Mouse (Mus musculus) lung, postnatal 0 days (tissue): ENCODE measurements around the gene Hdac11. TPM values are rescaled to one million over a fixed set of nuclear protein-coding genes. Genes with fewer than 3 reads are reported as not detected.

ENCODE experiments used
- ATAC-seq: fragments of 200-750 bp; cut with Nextera tagmentation; 2 replicates; pipeline ENCODE4 v1.8.0; 2017; ENCODE audit warnings: moderate library complexity
- DNase-seq: peaks from one replicate; pipeline ENCODE4 v3.0.0-alpha.2; 2016; ENCODE audit warnings: low spot score
- H3K27ac ChIP-seq: fragments of 300-500 bp; sonication (generic); 2 replicates; pipeline ENCODE4 v1.5.1; 2014; ENCODE audit warnings: antibody characterized with exemption, mild to moderate bottlenecking, low read length, mixed read lengths
- H3K27me3 ChIP-seq: fragments of 300-500 bp; sonication (generic); replicated peaks from 2 replicates; pipeline ENCODE4 v1.6.1; 2014; ENCODE audit warnings: low read length, mixed read lengths; ENCODE audit not compliant: insufficient read depth
- H3K36me3 ChIP-seq: fragments of 300-500 bp; sonication (generic); 2 replicates; pipeline ENCODE4 v1.6.1; 2014; ENCODE audit warnings: low read length, mixed read lengths; ENCODE audit not compliant: insufficient read depth
- H3K4me1 ChIP-seq: fragments of 300-500 bp; sonication (generic); 2 replicates; pipeline ENCODE4 v1.6.1; 2014; ENCODE audit warnings: antibody characterized with exemption, low read depth, low read length, mixed read lengths; ENCODE audit not compliant: insufficient read depth
- H3K4me2 ChIP-seq: fragments of 300-500 bp; sonication (generic); replicated peaks from 2 replicates; pipeline ENCODE4 v1.6.1; 2014; ENCODE audit warnings: low read depth, mild to moderate bottlenecking, low read length, moderate library complexity, mixed read lengths
- H3K4me3 ChIP-seq: fragments of 300-500 bp; sonication (generic); 2 replicates; pipeline ENCODE4 v1.5.1; 2014; ENCODE audit warnings: low read depth, low read length
- H3K9ac ChIP-seq: fragments of 300-500 bp; sonication (generic); replicated peaks from 2 replicates; pipeline ENCODE4 v1.6.1; 2014; ENCODE audit warnings: low read depth, mild to moderate bottlenecking
- H3K9me3 ChIP-seq: fragments of 300-500 bp; sonication (generic); 2 replicates; pipeline ENCODE4 v1.6.1; 2016; ENCODE audit warnings: low read length, mixed read lengths
- CTCF ChIP-seq: IDR thresholded peaks from 2 replicates; pipeline ENCODE4 v1.5.1; 2016; ENCODE audit warnings: antibody characterized with exemption, mild to moderate bottlenecking
- EP300 ChIP-seq: IDR thresholded peaks from 2 replicates; pipeline ENCODE4 v1.6.1; 2016; ENCODE audit warnings: antibody characterized with exemption, mild to moderate bottlenecking, control low read depth
- WGBS: fragments of 180-500 bp; shearing (Covaris S2); extraction: QIAGEN DNeasy Blood & Tissue Kit; methylation state at CpG from one replicate; pipeline ENCODE4 v1.1.7; 2014; 5-methylcytosine and 5-hydroxymethylcytosine counted together
- polyA plus RNA-seq: library from polyadenylated mRNA; unstranded; fragments of >200 nt; fragmentation: Nextera tagmentation; extraction: Ambion mirVana; gene quantifications from 2 replicates; pipeline ENCODE4 v1.2.1, GENCODE M21; 2015

Gene Hdac11
- polyA plus RNA-seq, 1 experiment from 2014 or later: 3.8 TPM

DNA sequence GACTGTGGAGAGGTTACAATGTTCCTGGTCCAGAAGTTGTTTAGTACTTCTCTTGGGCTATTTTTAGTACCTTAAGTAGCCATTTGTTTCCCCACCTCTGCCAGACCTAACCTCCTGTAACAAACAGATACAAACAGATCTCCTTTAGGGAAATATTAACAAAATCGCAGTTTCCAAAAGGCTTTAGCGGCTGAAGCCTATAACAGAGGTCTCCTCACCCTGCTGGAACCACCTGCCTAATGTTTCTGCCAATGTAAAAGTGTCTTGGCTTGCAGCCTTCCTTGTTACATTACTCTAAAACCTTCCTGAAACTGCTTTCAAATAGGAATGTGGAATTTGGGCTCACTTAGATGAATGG is 31.3 kb upstream of the Hdac11 start:
- Histone ChIP-seq H3K27me3 (no peaks in the 10 kb centered on the region), H3K27ac (no peak overlapping the region), H3K4me3 (no peak overlapping the region), H3K36me3 (no peaks in the 10 kb centered on the region), H3K9me3 (no peaks in the 10 kb centered on the region), H3K9ac (no peak overlapping the region), H3K4me1 (no peaks in the 10 kb centered on the region), H3K4me2 (no peak overlapping the region)
- WGBS: 66% methylated on average over 2 of the region's 2 CpGs
- DNase-seq (no peak), ATAC-seq (no peak)
- TF ChIP-seq EP300 (no peak), CTCF (no peak)

DNA sequence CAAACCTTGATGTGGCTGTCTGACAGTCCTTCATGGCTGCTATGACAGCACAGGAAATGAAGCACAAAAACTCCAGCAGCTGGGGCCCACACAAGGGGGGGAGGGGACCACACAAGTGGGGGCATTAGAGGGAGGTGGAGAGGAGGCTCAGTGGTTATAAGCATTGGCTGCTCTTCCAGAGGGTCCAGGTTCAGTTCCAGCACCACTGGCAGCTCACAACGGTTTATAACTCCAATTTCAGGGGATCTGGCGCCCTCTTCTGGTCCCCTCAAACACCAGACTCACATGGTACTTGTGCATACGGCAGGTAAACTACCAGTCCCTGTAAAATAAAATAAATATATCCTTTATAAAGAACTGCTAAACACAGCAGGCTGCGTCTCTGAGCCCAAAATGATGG is 27.5 kb upstream of the Hdac11 start:
- Histone ChIP-seq H3K4me2 (no peak overlapping the region), H3K9ac (no peak overlapping the region), H3K27me3 (no peaks in the 10 kb centered on the region), H3K4me1 (no peaks in the 10 kb centered on the region), H3K27ac (no peak overlapping the region), H3K9me3 (no peaks in the 10 kb centered on the region), H3K36me3 (no peaks in the 10 kb centered on the region), H3K4me3 (no peak overlapping the region)
- DNase-seq (no peak), ATAC-seq (no peak)
- 49% methylated on average over 4 of the region's 4 CpGs for WGBS
- TF ChIP-seq CTCF (peak; percentile 31), EP300 (no peak)

DNA sequence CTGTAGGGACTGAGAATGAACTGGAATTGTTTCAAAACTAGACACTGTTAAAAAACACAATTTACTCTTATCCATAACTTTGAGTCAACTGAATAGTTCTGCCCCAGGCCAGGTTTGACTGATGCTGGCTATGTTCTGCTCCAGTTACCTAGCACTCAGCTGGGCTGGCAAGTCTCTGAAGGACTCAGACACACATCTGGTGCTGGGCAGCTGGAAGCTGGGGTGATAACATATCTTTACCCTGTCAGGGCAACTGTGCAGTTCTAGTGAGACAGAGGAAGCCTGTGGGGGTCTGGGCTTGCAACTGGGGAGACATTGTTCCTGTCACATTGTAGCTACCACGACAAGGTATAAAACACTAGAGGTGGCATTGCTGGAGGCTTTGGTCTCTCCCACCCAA is 25.6 kb upstream of the Hdac11 start:
- WGBS: 36% methylated on average over 1 of the region's 1 CpGs
- no peak for DNase-seq
- Histone ChIP-seq H3K36me3 (no peaks in the 10 kb centered on the region), H3K9ac (no peak overlapping the region), H3K4me2 (no peak overlapping the region), H3K4me3 (no peak overlapping the region), H3K27me3 (no peaks in the 10 kb centered on the region), H3K9me3 (no peaks in the 10 kb centered on the region), H3K27ac (no peak overlapping the region), H3K4me1 (no peaks in the 10 kb centered on the region)
- TF ChIP-seq EP300 (no peak), CTCF (no peak)
- no peak for ATAC-seq

DNA sequence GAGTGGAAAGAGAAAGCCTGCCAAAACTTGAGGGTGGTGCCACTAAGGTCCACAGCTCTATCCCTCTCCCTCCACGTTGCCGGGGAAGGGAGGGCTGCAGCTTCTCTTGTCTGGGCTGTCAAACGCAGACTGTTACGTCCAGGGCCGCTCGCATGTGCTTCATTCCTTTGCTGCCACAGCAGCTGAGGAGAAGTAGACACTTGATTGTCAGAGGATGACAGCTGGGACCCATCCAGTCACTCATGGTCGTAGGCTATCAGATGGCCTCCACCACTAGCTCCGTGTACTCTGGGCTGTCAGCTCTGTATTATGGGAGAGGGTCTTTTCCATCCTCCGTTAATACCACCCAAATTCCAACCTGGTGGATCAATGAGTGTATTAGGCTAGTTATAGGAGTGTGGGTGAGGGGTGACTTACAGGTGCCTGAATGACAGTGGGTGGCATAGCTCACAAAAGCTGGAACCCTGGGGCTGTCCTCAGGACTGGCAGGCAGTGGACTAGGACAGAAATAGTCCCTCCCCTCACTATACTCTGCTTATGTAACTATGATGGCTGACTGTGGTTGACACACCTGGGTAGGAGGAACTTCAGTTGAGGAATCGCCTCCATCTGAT is 19.0 kb upstream of the Hdac11 start:
- no peaks in the 10 kb centered on the region for H3K27me3 ChIP-seq
- no peak overlapping the region for H3K9ac ChIP-seq
- no peaks in the 10 kb centered on the region for H3K9me3 ChIP-seq
- no peaks in the 10 kb centered on the region for H3K36me3 ChIP-seq
- DNase-seq (peak; percentile 46), ATAC-seq (peak; percentile 62)
- TF ChIP-seq CTCF (no peak), EP300 (no peak)
- H3K4me1 ChIP-seq: no peaks in the 10 kb centered on the region
- no peak overlapping the region for H3K4me2 ChIP-seq
- no peak overlapping the region for H3K4me3 ChIP-seq
- no peak overlapping the region for H3K27ac ChIP-seq
- 36% methylated on average over 10 of the region's 10 CpGs for WGBS

DNA sequence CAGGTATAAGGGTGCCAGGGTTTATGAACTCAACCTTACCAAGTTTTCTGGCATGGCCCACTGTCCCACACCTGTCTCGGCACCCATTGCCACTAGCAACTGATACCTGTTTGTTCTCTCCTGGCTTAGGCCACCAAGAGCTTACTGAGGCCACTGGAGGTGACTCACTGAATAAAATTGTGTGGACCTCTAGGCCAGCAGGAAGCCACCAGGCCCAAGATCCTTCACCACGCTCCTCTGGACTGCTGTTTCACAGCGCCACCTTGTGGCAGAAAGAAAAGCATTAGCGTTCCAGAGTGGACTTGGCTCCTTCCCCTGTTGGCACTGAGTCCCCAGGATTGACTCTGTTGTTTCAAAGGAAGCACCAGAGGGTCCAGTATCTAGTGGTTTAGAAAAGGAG is 16.6 kb upstream of the Hdac11 start:
- Histone ChIP-seq H3K4me2 (no peak overlapping the region), H3K9me3 (no peaks in the 10 kb centered on the region), H3K36me3 (no peaks in the 10 kb centered on the region), H3K27ac (no peak overlapping the region), H3K4me1 (no peaks in the 10 kb centered on the region), H3K27me3 (no peaks in the 10 kb centered on the region), H3K9ac (no peak overlapping the region), H3K4me3 (no peak overlapping the region)
- WGBS: 26% methylated on average over 4 of the region's 4 CpGs
- ATAC-seq: peak; percentile 58
- TF ChIP-seq CTCF (peak; percentile 93), EP300 (no peak)
- DNase-seq: peak; percentile 85

DNA sequence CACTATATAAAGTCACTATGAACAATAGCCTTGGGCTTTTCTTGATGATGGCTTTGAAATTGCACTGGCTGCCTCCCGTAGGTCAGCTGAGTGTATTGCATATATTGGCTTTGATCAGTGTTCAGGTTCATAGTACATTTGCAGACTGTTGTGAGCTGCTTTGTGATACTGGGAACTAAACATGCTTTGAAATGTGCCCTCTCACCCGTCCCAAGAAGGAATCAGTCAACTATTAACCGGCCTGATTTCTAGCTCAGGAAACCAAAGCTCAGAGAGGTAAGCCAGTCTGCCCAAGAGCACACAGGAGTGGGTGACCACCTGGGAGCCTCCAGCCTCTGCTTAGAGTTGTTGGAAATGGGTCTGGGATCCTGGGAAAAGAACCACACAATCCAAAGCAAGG is 11.4 kb upstream of the Hdac11 start:
- H3K9me3 ChIP-seq: no peaks in the 10 kb centered on the region

DNA sequence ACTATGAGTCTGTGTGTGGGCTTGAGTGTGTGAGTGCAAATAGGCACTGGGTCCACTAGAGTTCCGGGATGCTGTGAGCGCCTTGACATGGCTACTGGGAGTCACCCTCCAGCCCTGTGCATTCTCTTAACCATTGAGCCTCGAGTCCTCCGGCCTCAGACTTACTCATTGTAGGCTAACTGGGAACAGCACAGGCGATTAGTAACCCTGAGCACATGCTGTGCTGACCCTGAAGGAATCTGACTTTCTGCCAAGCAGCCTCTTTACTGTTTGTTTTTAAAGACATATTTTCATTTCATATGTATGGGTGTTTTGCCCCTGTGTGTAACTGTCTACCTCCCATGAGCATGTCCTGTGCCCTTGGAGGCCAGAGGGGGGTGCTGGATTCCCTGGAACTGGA is 10.9 kb upstream of the Hdac11 start:
- Histone ChIP-seq H3K9me3 (no peaks in the 10 kb centered on the region), H3K27ac (no peak overlapping the region), H3K9ac (no peak overlapping the region), H3K36me3 (no peaks in the 10 kb centered on the region), H3K4me2 (no peak overlapping the region), H3K27me3 (no peaks in the 10 kb centered on the region), H3K4me3 (no peak overlapping the region), H3K4me1 (no peaks in the 10 kb centered on the region)
- TF ChIP-seq EP300 (no peak), CTCF (no peak)
- ATAC-seq (no peak), DNase-seq (no peak)
- WGBS: 57% methylated on average over 5 of the region's 5 CpGs

More for the DNA sequence above, 11.4 kb upstream of the Hdac11 start:
- Histone ChIP-seq H3K27ac (no peak overlapping the region), H3K36me3 (no peaks in the 10 kb centered on the region), H3K4me3 (no peak overlapping the region), H3K4me2 (no peak overlapping the region), H3K9ac (no peak overlapping the region), H3K27me3 (no peaks in the 10 kb centered on the region), H3K4me1 (no peaks in the 10 kb centered on the region)
- 61% methylated on average over 3 of the region's 3 CpGs for WGBS
- TF ChIP-seq EP300: no peak
- no peak for TF ChIP-seq CTCF
- ATAC-seq (no peak), DNase-seq (no peak)
